Mouse (Mus musculus) neutrophil, adult 83 days (primary cell): Measurements from ENCODE around the gene Ldlrap1. TPM values are rescaled to one million over a fixed set of nuclear protein-coding genes. Genes with fewer than 3 reads are reported as not detected.

Experiments
- total RNA-seq, 2 experiments: library from RNA; stranded (reverse); gene quantifications; one replicate each; pipeline ENCODE4 v1.2.4; 2023

Ldlrap1 gene
- total RNA-seq = 10 to 100 TPM; 35.9 to 39.2 TPM

DNA sequence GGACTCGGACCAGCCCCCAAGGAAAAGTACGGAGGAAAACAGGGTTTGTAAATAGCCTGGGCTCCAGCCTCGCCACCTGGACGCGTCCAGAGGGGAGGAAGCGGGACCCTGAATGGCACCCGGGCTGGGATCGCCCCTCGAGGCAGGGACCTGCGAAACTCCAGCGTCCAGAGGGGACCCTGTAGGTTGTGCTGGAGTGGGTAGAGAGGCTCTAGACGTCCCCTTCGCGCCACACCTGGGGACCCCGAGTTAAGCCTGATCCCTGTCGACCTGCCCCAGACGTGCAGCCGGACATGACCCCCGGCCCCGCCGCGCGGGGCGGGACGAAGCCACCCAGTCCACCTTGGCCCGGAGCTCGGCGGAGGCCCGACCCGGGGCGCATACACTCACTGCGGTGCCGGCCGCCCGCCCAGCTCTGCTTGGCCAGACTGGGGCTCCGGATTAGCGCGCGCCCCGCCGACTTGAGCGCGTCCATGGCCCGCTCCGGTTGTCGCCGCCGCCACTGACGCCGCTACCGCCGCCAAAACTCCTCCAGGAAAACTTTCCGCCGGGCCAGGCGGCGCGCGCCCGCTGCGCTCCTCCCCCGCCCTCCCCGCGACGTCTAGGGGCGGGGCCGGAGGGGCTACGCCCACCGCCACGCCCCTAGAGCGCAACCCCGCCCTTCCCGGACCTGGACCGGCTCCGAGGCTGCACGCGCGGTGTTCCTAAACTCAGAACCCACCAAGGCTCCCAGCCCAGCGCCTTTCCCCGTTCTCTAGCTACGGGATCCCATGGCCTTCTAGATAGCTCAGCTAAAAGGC lies at the start of gene Ldlrap1:
Ldlrap1 (minus strand) TSS at position 599 of the 800 bp plus-strand sequence.

DNA sequence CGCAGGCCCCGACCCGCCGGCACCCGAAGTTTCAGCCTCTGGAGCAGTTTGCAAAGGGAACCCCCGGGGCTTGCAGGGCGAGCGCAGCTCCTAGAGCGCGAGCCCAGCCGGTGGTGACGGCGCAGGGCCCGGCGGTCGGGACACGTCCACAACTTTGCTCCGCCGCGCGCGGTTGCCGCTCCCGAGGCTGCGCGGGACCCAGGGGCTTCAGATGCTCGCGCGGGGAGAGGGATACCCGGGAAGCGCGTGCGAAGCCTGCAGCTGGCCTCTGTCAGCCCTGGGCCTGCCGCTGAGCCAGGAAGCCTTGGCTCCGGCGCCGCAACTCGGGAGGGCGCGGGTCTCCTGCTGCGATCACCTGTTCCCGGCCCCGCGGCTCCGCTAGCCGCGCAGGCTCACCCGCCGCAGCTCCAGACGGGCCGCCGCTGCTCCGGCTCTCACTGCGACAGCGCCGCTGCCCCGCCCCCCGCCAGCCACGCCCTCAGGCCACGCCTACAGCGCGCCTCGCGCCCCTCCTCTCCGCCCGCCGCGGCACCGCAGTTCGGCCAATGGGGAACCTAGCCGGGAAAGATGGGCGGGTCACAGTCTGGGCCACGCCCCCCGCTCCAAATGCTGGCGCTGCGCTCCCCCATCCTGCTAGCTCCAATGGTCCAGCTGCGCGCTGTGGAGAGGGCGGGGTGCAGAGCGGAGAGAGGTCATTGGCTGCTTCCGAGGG lies 63.8 kb downstream of the Ldlrap1 start, which contains the start of gene Man1c1:
Man1c1 (minus strand) TSS at position 456 of the 712 bp plus-strand sequence.

Other genes with a start within 250 kb of the Ldlrap1 start
- 10 to 100 TPM; 34.8 to 36.7 TPM for gene Mtfr1l, start 232.6 kb downstream of the Ldlrap1 start, total RNA-seq
- gene Selenon, start 215.9 kb downstream of the Ldlrap1 start, total RNA-seq = 10 to 100 TPM; 63.6 to 88.6 TPM
- 10 to 100 TPM; 28.0 to 35.0 TPM for gene Man1c1, start 63.7 kb downstream of the Ldlrap1 start, total RNA-seq
- 10 to 100 TPM; 11.5 to 12.2 TPM for gene Maco1, start 85.3 kb upstream of the Ldlrap1 start, total RNA-seq
- 10 to 100 TPM; 23.7 to 39.4 TPM for gene Rhd, start 96.5 kb upstream of the Ldlrap1 start, total RNA-seq
- 100 to 1,000 TPM; 156 to 164 TPM for gene Tmem50a, start 147.0 kb upstream of the Ldlrap1 start, total RNA-seq
- 100 to 1,000 TPM; 414 to 510 TPM for gene Rsrp1, start 155.6 kb upstream of the Ldlrap1 start, total RNA-seq
- gene Syf2, start 162.9 kb upstream of the Ldlrap1 start, total RNA-seq = 100 to 1,000 TPM in 1 of 2 experiments, 10 to 100 TPM in 1; 89.3 to 108 TPM